1 mouse cellular context compared by ENCODE assay signal in genomic region chr5:134552110-134552972, GRCm38 (mm10).
TF ChIP-seq lines count a peak whose summit lies in the region.

Gene Clip2 (minus strand): TSS chr5:134552434.

TF ChIP-seq in CH12.LX, 34 proteins besides CTCF, POLR2A, EP300 and RAD21 (continued from another document):
- TF ChIP-seq JUND (conservative IDR thresholded peaks at IDR 0.05; ENCODE audit: low read depth, low read length): no peak
- no peak for TF ChIP-seq MYC (IDR thresholded peaks at IDR 0.05; ENCODE audit: low read depth, low read length)
